Mouse (Mus musculus) CH12.LX (cell line): ENCODE data around the gene P4ha2. TPM values are rescaled to one million over a fixed set of nuclear protein-coding genes. Genes with fewer than 3 reads are reported as not detected.

Source experiments
- DNase-seq: peaks from one replicate; pipeline ENCODE4 v3.0.0-alpha.2; 2013; ENCODE audit errors: extremely low read depth
- H3K27ac ChIP-seq: 2 replicates; pipeline ENCODE4 v1.5.1; 2012; ENCODE audit warnings: low read depth, mild to moderate bottlenecking, control low read depth, moderate library complexity; ENCODE audit not compliant: insufficient read depth
- H3K27me3 ChIP-seq: replicated peaks from 2 replicates; pipeline ENCODE3; 2012; ENCODE audit warnings: inconsistent platforms
- H3K36me3 ChIP-seq, 2 experiments: replicated peaks in 1 of 2; 2 replicates each; pipeline versions ENCODE3 to v1.6.1; 2012; ENCODE audit warnings: inconsistent platforms in 1 of 2, low read length in 1 of 2, mild to moderate bottlenecking in 1 of 2, mixed read lengths in 1 of 2, moderate library complexity in 1 of 2; ENCODE audit not compliant: control insufficient read depth in 1 of 2, insufficient read depth in 1 of 2
- H3K4me1 ChIP-seq, 2 experiments: 2 replicates each; pipeline ENCODE4 v1.6.1; 2012; ENCODE audit warnings: inconsistent platforms in 1 of 2, moderate library complexity in 1 of 2; ENCODE audit not compliant: insufficient read depth in 2 of 2, control insufficient read depth in 1 of 2
- H3K4me2 ChIP-seq: 2 replicates; pipeline ENCODE4 v1.6.1; 2012; ENCODE audit warnings: low read depth, mild to moderate bottlenecking, control low read depth; ENCODE audit not compliant: poor library complexity, insufficient read depth, severe bottlenecking
- H3K4me3 ChIP-seq, 3 experiments: fragments of 150-350 bp in 1 of 3; sonication (generic) in 1 of 3; replicated peaks in 1 of 3; 2 replicates each; pipeline versions ENCODE3 to v1.5.1; 2011 to 2012; ENCODE audit warnings: low read depth in 2 of 3, low read length in 2 of 3, mild to moderate bottlenecking in 2 of 3, moderate library complexity in 2 of 3, control low read depth in 1 of 3, improper control_type of control experiment in 1 of 3, inconsistent platforms in 1 of 3, mixed read lengths in 1 of 3; ENCODE audit not compliant: poor library complexity in 1 of 3
- H3K79me2 ChIP-seq: replicated peaks from 2 replicates; pipeline ENCODE4 v1.6.1; 2012; ENCODE audit warnings: mild to moderate bottlenecking, moderate library complexity; ENCODE audit not compliant: control insufficient read depth, poor library complexity, insufficient read depth, severe bottlenecking; ENCODE audit errors: extremely low read depth
- H3K9ac ChIP-seq: 2 replicates; pipeline ENCODE4 v1.6.1; 2012; ENCODE audit warnings: low read depth, mild to moderate bottlenecking, control low read depth, moderate library complexity; ENCODE audit not compliant: insufficient read depth
- H3K9me3 ChIP-seq: replicated peaks from 2 replicates; pipeline ENCODE3; 2012; ENCODE audit warnings: low read length, inconsistent platforms, mixed read lengths
- BHLHE40 ChIP-seq: IDR thresholded peaks from 2 replicates; pipeline ENCODE4 v1.6.1; 2011; ENCODE audit warnings: mild to moderate bottlenecking, low read depth, low read length, improper control_type of control experiment
- CHD1 ChIP-seq: IDR thresholded peaks from 2 replicates; pipeline ENCODE4 v1.6.1; 2012; ENCODE audit warnings: low read depth, low read length, improper control_type of control experiment, inconsistent platforms
- CHD2 ChIP-seq: IDR thresholded peaks from 2 replicates; pipeline ENCODE4 v1.6.1; 2011; ENCODE audit warnings: low read length, improper control_type of control experiment
- CTCF ChIP-seq, 2 experiments: IDR thresholded peaks in 1 of 2; conservative IDR thresholded peaks in 1 of 2; 2 replicates each; pipeline ENCODE4 v1.5.1; 2011 to 2012; ENCODE audit warnings: low read depth in 2 of 2, low read length in 2 of 2, improper control_type of control experiment in 1 of 2, inconsistent platforms in 1 of 2, mild to moderate bottlenecking in 1 of 2, moderate library complexity in 1 of 2
- ELF1 ChIP-seq: IDR thresholded peaks from 2 replicates; pipeline ENCODE4 v1.6.1; 2014; ENCODE audit warnings: low read depth, mild to moderate bottlenecking, inconsistent platforms, low read length, improper control_type of control experiment
- EP300 ChIP-seq: IDR thresholded peaks from 2 replicates; pipeline ENCODE4 v1.6.1; 2011; ENCODE audit warnings: low read length, improper control_type of control experiment
- GABPA ChIP-seq: IDR thresholded peaks from 2 replicates; pipeline ENCODE4 v1.6.1; 2012; ENCODE audit warnings: low read depth, low read length, improper control_type of control experiment, inconsistent platforms; ENCODE audit not compliant: insufficient replicate concordance
- HCFC1 ChIP-seq: IDR thresholded peaks from 2 replicates; pipeline ENCODE4 v1.6.1; 2012; ENCODE audit warnings: low read depth, mild to moderate bottlenecking, inconsistent platforms, low read length, improper control_type of control experiment
- JUN ChIP-seq: IDR thresholded peaks from 2 replicates; pipeline ENCODE4 v1.6.1; 2011; ENCODE audit warnings: low read depth, mild to moderate bottlenecking, low read length, improper control_type of control experiment, moderate library complexity; ENCODE audit not compliant: insufficient read depth
- KAT2A ChIP-seq: IDR thresholded peaks from 2 replicates; pipeline ENCODE4 v1.6.1; 2012; ENCODE audit warnings: low read length, improper control_type of control experiment, inconsistent platforms; ENCODE audit not compliant: insufficient replicate concordance
- MAFK ChIP-seq: IDR thresholded peaks from 2 replicates; pipeline ENCODE4 v1.6.1; 2011; ENCODE audit warnings: low read length, improper control_type of control experiment; ENCODE audit not compliant: insufficient replicate concordance
- MAX ChIP-seq: IDR thresholded peaks from 2 replicates; pipeline ENCODE4 v1.6.1; 2011; ENCODE audit warnings: low read length, improper control_type of control experiment
- MAZ ChIP-seq: IDR thresholded peaks from 2 replicates; pipeline ENCODE4 v1.6.1; 2012; ENCODE audit warnings: low read depth, mild to moderate bottlenecking, inconsistent platforms, low read length, improper control_type of control experiment, moderate library complexity
- MXI1 ChIP-seq: IDR thresholded peaks from 2 replicates; pipeline ENCODE4 v1.6.1; 2011; ENCODE audit warnings: mild to moderate bottlenecking, low read depth, low read length, improper control_type of control experiment
- MYC ChIP-seq: IDR thresholded peaks from 2 replicates; pipeline ENCODE4 v1.6.1; 2011; ENCODE audit warnings: low read depth, mild to moderate bottlenecking, improper control_type of control experiment, low read length
- NELFE ChIP-seq: IDR thresholded peaks from 2 replicates; pipeline ENCODE4 v1.6.1; 2011; ENCODE audit warnings: low read depth, low read length, improper control_type of control experiment
- NRF1 ChIP-seq: IDR thresholded peaks from 2 replicates; pipeline ENCODE4 v1.6.1; 2014; ENCODE audit warnings: low read depth, mild to moderate bottlenecking, inconsistent platforms, low read length, improper control_type of control experiment, moderate library complexity
- PAX5 ChIP-seq: IDR thresholded peaks from 2 replicates; pipeline ENCODE4 v1.6.1; 2012; ENCODE audit warnings: low read length, inconsistent platforms, mixed read lengths
- POLR2A ChIP-seq: IDR thresholded peaks from 2 replicates; pipeline ENCODE4 v1.6.1; 2011; ENCODE audit warnings: low read depth, mild to moderate bottlenecking, improper control_type of control experiment, low read length
- RAD21 ChIP-seq: IDR thresholded peaks from 2 replicates; pipeline ENCODE4 v1.6.1; 2011; ENCODE audit warnings: low read depth, mild to moderate bottlenecking, low read length, improper control_type of control experiment, moderate library complexity
- RCOR1 ChIP-seq: conservative IDR thresholded peaks from 2 replicates; pipeline ENCODE4 v1.6.1; 2012; ENCODE audit warnings: low read depth, mild to moderate bottlenecking, inconsistent platforms, low read length, improper control_type of control experiment
- SMC3 ChIP-seq: IDR thresholded peaks from 2 replicates; pipeline ENCODE4 v1.6.1; 2011; ENCODE audit warnings: low read depth, low read length, improper control_type of control experiment
- TBP ChIP-seq: conservative IDR thresholded peaks from 2 replicates; pipeline ENCODE4 v1.6.1; 2011; ENCODE audit warnings: low read depth, low read length, improper control_type of control experiment
- TCF12 ChIP-seq: IDR thresholded peaks from 2 replicates; pipeline ENCODE4 v1.6.1; 2014; ENCODE audit warnings: low read depth, mild to moderate bottlenecking, inconsistent platforms, low read length, improper control_type of control experiment
- UBTF ChIP-seq: IDR thresholded peaks from 2 replicates; pipeline ENCODE4 v1.6.1; 2012; ENCODE audit warnings: low read depth, mild to moderate bottlenecking, inconsistent platforms, low read length, improper control_type of control experiment, moderate library complexity
- ZC3H11A ChIP-seq: IDR thresholded peaks from 2 replicates; pipeline ENCODE4 v1.6.1; 2012; ENCODE audit warnings: low read depth, mild to moderate bottlenecking, inconsistent platforms, low read length, improper control_type of control experiment
- ZKSCAN1 ChIP-seq: IDR thresholded peaks from 2 replicates; pipeline ENCODE4 v1.6.1; 2012; ENCODE audit warnings: low read depth, inconsistent platforms, low read length, improper control_type of control experiment, borderline replicate concordance
- ZMIZ1 ChIP-seq: IDR thresholded peaks from 2 replicates; pipeline ENCODE4 v1.6.1; 2012; ENCODE audit warnings: low read depth, mild to moderate bottlenecking, inconsistent platforms, low read length, improper control_type of control experiment
- ZNF384 ChIP-seq: IDR thresholded peaks from 2 replicates; pipeline ENCODE4 v1.6.1; 2012; ENCODE audit warnings: low read depth, low read length, improper control_type of control experiment, inconsistent platforms
- dilution Hi-C: fragments of 300-500 bp; cut with MboI; formaldehyde crosslinking; loops from 2 replicates; pipeline ENCODE4 v1.14.3; 2020; ENCODE audit warnings: low sequenced_read_pairs; ENCODE audit not compliant: extremely low pct_unique_long_range_greater_than_20kb, extremely low pct_ligation_motif_present
- in situ Hi-C: fragments of 300-500 bp; cut with MboI; formaldehyde crosslinking; loops from 3 replicates; pipeline ENCODE4 v1.14.3; 2019; ENCODE audit warnings: low sequenced_read_pairs, low pct_ligation_motif_present, low pct_unique_long_range_greater_than_20kb, mixed read lengths
- polyA plus RNA-seq: library from polyadenylated mRNA; unstranded; fragments of >175 nt; gene quantifications from 2 replicates; pipeline ENCODE4 v1.2.1, GENCODE M21; 2012; ENCODE audit warnings: low read depth; ENCODE audit not compliant: insufficient read length
- total RNA-seq, 2 experiments: library from RNA; depleted of rRNA; stranded (reverse); fragments of 300-350 nt in 1 of 2; fragments of >200 nt in 1 of 2; gene quantifications; 2 replicates each; pipeline ENCODE4 v1.2.3; 2012 to 2014

The P4ha2 gene
- total and polyA plus RNA-seq, 3 experiments: 3.6 to 10.0 (median 7.9) TPM

GRCm38 (mm10) chr11:54085816-54086215 lies 14.1 kb upstream of the P4ha2 start:
- in situ Hi-C loops: no loop called here
- DNase-seq: no peak

GRCm38 (mm10) chr11:54088253-54088946 lies 11.5 kb upstream of the P4ha2 start:
- Histone ChIP-seq H3K4me3 (no peak overlapping the region), H3K27ac (no peak overlapping the region), H3K4me2 (peak overlapping the region; percentile 66), H3K9me3 (no peaks in the 10 kb centered on the region), H3K79me2 (no peaks in the 10 kb centered on the region), H3K27me3 (no peaks in the 10 kb centered on the region), H3K4me1 (peaks cover 19 to 53% of the 10 kb centered on the region in 2 experiments), H3K36me3 (no peaks in the 10 kb centered on the region), H3K9ac (no peak overlapping the region)
- in situ Hi-C loops: no loop called here
- dilution Hi-C loops: no loop called here
- DNase-seq: peak; percentile 74
- TF ChIP-seq EP300: peak; percentile 18; the same call in 1 of the 2 replicates
- no peak for TF ChIP-seq UBTF
- no peak for TF ChIP-seq ZKSCAN1
- 0 out of 2 replicates have a peak, but pooled peaks have one; percentile 22 for TF ChIP-seq KAT2A
- no peak; the same call in none of the 2 replicates for TF ChIP-seq MXI1
- no peak for TF ChIP-seq PAX5
- TF ChIP-seq NRF1: no peak
- TF ChIP-seq HCFC1: no peak; the same call in none of the 2 replicates
- TF ChIP-seq ZC3H11A: no peak
- peak; percentile 41; the same call in 1 of the 2 replicates for TF ChIP-seq ELF1
- TF ChIP-seq TCF12: peak; percentile 21; the same call in 1 of the 2 replicates
- no peak for TF ChIP-seq RCOR1
- no peak for TF ChIP-seq ZNF384
- TF ChIP-seq JUN: no peak
- no peak for TF ChIP-seq TBP
- peak; percentile 49 for TF ChIP-seq BHLHE40
- TF ChIP-seq CHD1: 0 out of 2 replicates have a peak, but pooled peaks have one; percentile 60
- no peak for TF ChIP-seq RAD21
- peak; percentile 58; the same call in 1 of the 2 replicates for TF ChIP-seq NELFE
- TF ChIP-seq CHD2: 0 out of 2 replicates have a peak, but pooled peaks have one; percentile 13
- TF ChIP-seq MAZ: peak; percentile 61; the same call in 1 of the 2 replicates
- no peak for TF ChIP-seq ZMIZ1
- TF ChIP-seq MYC: peak; percentile 73
- TF ChIP-seq POLR2A: no peak
- no peak for TF ChIP-seq GABPA
- peak; percentile 86 for TF ChIP-seq MAX
- TF ChIP-seq MAFK: 0 out of 2 replicates have a peak, but pooled peaks have one; percentile 6

More at GRCm38 (mm10) chr11:54085816-54086215, 14.1 kb upstream of the P4ha2 start:
- H3K9ac ChIP-seq: no peak overlapping the region
- H3K9me3 ChIP-seq: no peaks in the 10 kb centered on the region
- no peak overlapping the region for H3K4me3 ChIP-seq
- H3K79me2 ChIP-seq: no peaks in the 10 kb centered on the region
- no peaks in the 10 kb centered on the region for H3K27me3 ChIP-seq
- TF ChIP-seq SMC3: peak; percentile 16; the same call in 1 of the 2 replicates
- TF ChIP-seq MAX: no peak
- TF ChIP-seq BHLHE40: no peak
- TF ChIP-seq JUN: no peak
- no peak for TF ChIP-seq NELFE
- no peak for TF ChIP-seq HCFC1
- peak in 1 of 2 experiments; percentile 57; a peak in 2 of 4 replicates for TF ChIP-seq CTCF (conservative IDR thresholded peaks at IDR 0.05 in 1 of 2, IDR thresholded peaks at IDR 0.05 in 1 of 2; ENCODE audit: low read depth in 2 of 2, low read length in 2 of 2)
- no peak for TF ChIP-seq ZNF384
- TF ChIP-seq MAFK: peak; percentile 78; the same call in 1 of the 2 replicates
- TF ChIP-seq, all 38 proteins: peak for 3
- Histone ChIP-seq H3K27ac (no peak overlapping the region), H3K36me3 (no peaks in the 10 kb centered on the region), H3K4me1 (peaks cover 7 to 28% of the 10 kb centered on the region in 2 experiments; a peak in 3 of 4 replicates), H3K4me2 (no peak overlapping the region)
- dilution Hi-C loops: no loop called here
